Mouse (Mus musculus) midbrain, embryonic 16.5 days (tissue): Measurements from ENCODE around the gene Stard10. TPM values are rescaled to one million over a fixed set of nuclear protein-coding genes. Genes with fewer than 3 reads are reported as not detected.

Source experiments
- ATAC-seq: fragments of 200-750 bp; cut with Nextera tagmentation; 2 replicates; pipeline ENCODE4 v1.8.0; 2017; ENCODE audit warnings: moderate TSS enrichment
- H3K27ac ChIP-seq: fragments of 300-500 bp; sonication (generic); 2 replicates; pipeline ENCODE4 v1.5.1; 2014; ENCODE audit warnings: mild to moderate bottlenecking, low read length, mixed read lengths
- H3K27me3 ChIP-seq: fragments of 300-500 bp; sonication (generic); 2 replicates; pipeline ENCODE4 v1.6.1; 2014; ENCODE audit warnings: low read depth, low read length, mixed read lengths; ENCODE audit not compliant: control insufficient read depth, insufficient read depth
- H3K36me3 ChIP-seq: fragments of 300-500 bp; sonication (generic); 2 replicates; pipeline ENCODE4 v1.6.1; 2014; ENCODE audit warnings: mild to moderate bottlenecking, low read length, moderate library complexity, mixed read lengths; ENCODE audit not compliant: control insufficient read depth, insufficient read depth
- H3K4me1 ChIP-seq: fragments of 300-500 bp; sonication (generic); 2 replicates; pipeline ENCODE4 v1.6.1; 2014; ENCODE audit warnings: mild to moderate bottlenecking, low read length, mixed read lengths; ENCODE audit not compliant: control insufficient read depth, insufficient read depth
- H3K4me2 ChIP-seq: fragments of 300-500 bp; sonication (generic); 2 replicates; pipeline ENCODE4 v1.6.1; 2014; ENCODE audit warnings: mild to moderate bottlenecking, low read length, mixed read lengths
- H3K4me3 ChIP-seq: fragments of 300-500 bp; sonication (generic); 2 replicates; pipeline ENCODE4 v1.5.1; 2014; ENCODE audit warnings: low read depth, mild to moderate bottlenecking, low read length, moderate library complexity, mixed read lengths
- H3K9ac ChIP-seq: fragments of 300-500 bp; sonication (generic); 2 replicates; pipeline ENCODE4 v1.6.1; 2014; ENCODE audit warnings: low read depth, low read length, mixed read lengths
- H3K9me3 ChIP-seq: fragments of 300-500 bp; sonication (generic); replicated peaks from 2 replicates; pipeline ENCODE4 v1.6.1; 2014; ENCODE audit warnings: mild to moderate bottlenecking, low read length, mixed read lengths; ENCODE audit not compliant: control insufficient read depth, poor library complexity, severe bottlenecking
- WGBS: fragments of 180-500 bp; shearing (Covaris S2); extraction: QIAGEN DNeasy Blood & Tissue Kit; methylation state at CpG from one replicate; pipeline ENCODE4 v1.1.7; 2014; 5-methylcytosine and 5-hydroxymethylcytosine counted together
- polyA plus RNA-seq: library from polyadenylated mRNA; unstranded; fragments of >200 nt; fragmentation: Nextera tagmentation; extraction: Ambion mirVana; gene quantifications from 2 replicates; pipeline ENCODE4 v1.2.1, GENCODE M21; 2015

Gene Stard10
- polyA plus RNA-seq, 1 experiment from 2014 or later, result 8.3 TPM

DNA sequence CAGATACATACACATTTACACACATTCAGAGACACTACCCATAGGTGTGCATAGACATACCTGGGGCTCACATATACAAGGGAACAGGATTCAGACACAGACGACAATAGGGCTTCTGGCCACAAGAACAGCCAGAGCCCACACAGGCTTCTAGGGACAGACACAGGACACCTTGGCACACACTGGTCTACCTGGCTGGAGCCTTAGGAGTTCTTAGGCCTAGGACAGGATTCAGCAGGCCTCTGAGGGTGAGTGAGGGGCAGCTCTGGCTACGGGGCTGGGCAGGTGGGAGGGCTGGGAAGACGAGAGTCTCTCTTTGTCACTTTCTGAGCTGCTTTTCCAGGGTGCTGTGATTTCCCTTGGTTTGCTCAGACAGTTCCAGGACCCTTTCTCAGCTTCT, 61.4 kb downstream of the Stard10 start:
- 0 out of 2 replicates have a peak overlapping the region, but pooled peaks have one; percentile 1 for H3K9ac ChIP-seq
- H3K27me3 ChIP-seq, result no peaks in the 10 kb centered on the region
- no peak for ATAC-seq
- H3K9me3 ChIP-seq, result no peaks in the 10 kb centered on the region
- no peaks in the 10 kb centered on the region for H3K36me3 ChIP-seq
- H3K4me3 ChIP-seq, result no peak overlapping the region
- H3K4me1 ChIP-seq, result peaks cover 2% of the 10 kb centered on the region; the same call in 1 of the 2 replicates
- WGBS, result 60% methylated on average over 3 of the region's 3 CpGs
- H3K4me2 ChIP-seq, result peak overlapping the region; percentile 3; the same call in 1 of the 2 replicates
- H3K27ac ChIP-seq, result no peak overlapping the region

DNA sequence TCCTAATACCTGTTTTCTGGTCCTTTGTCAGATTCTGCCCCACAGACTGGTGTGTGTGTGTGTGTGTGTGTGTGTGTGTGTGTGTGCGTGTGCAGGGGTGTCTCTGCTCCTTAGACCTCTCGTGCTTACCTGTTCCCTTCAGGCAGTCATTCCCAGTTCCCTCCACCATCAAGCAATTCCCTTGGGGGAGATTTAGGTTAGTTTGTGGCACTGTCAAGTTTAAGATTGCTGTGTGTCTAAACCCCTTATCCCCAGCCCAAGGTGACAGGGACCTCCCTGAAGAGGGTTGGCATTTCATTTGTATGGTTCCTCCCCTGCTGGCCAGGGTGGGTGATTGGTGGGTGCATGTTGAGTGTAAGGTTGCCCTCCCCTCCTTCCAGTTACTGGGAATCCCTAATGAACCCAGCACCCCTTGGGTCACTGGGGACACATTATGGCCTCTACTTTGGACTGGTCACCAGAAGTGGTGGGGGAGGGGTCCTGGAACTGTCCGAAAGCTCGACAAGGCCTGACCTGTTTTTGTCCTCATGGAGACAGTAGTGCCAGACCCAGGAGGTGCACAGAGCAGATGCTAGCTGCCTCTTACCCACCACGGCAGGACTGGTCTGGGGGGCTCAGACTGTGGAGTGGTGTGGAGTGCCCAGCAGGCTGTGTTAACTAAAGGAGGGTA, 62.0 kb downstream of the Stard10 start:
- Histone ChIP-seq H3K4me2 (no peak overlapping the region), H3K4me3 (no peak overlapping the region), H3K9me3 (no peaks in the 10 kb centered on the region), H3K36me3 (no peaks in the 10 kb centered on the region), H3K27ac (no peak overlapping the region), H3K27me3 (no peaks in the 10 kb centered on the region), H3K4me1 (peaks cover 2% of the 10 kb centered on the region; the same call in 1 of the 2 replicates), H3K9ac (no peak overlapping the region)
- ATAC-seq, result no peak
- WGBS, result 74% methylated on average over 5 of the region's 5 CpGs

DNA sequence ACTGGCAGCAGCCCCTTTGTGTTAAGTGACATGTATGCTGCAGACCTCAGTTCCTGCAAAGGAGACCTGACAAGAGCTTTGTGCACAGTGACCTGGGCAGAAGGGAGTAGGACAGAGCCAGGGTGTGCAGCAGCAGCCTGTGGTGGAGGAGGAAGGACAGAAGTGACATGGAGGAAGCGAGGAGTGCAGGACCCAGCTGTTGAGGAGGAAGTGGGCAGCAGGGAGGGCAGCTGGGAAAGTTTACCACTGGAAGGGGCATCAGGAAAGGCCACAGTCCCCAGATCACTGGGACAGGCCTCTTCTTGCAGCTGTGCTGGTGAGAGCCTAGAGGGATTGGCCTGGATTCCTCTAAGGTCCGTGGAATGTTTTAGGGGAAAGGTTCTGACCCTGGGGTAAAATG, 62.8 kb downstream of the Stard10 start:
- no peaks in the 10 kb centered on the region for H3K27me3 ChIP-seq
- H3K9ac ChIP-seq, result no peak overlapping the region
- H3K4me2 ChIP-seq, result no peak overlapping the region
- 83% methylated on average over 2 of the region's 2 CpGs for WGBS
- no peaks in the 10 kb centered on the region for H3K9me3 ChIP-seq
- H3K27ac ChIP-seq, result no peak overlapping the region
- peaks cover 2% of the 10 kb centered on the region; the same call in 1 of the 2 replicates for H3K4me1 ChIP-seq
- ATAC-seq, result no peak
- H3K36me3 ChIP-seq, result no peaks in the 10 kb centered on the region
- no peak overlapping the region for H3K4me3 ChIP-seq

DNA sequence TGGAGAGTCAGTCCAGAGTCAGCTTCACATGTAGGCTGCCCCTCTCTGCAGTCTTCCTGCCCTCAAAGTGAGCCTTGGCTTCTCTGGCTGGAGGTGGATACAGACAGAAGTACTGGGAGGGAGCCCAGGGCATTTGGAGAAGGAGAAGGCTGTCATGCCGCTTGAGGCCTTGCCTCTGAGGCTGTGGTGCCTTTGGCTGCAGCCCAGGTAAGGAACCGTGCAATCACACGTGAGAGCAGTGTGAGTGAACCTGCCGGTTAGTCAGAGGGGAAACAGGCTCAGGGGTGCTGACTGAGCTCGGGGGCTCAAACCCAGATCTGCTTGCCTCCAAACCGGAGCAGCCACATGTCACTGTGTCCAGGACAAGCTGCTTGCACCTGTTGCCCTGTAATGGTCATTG, 64.6 kb downstream of the Stard10 start:
- Histone ChIP-seq H3K4me3 (no peak overlapping the region), H3K36me3 (no peaks in the 10 kb centered on the region), H3K27ac (no peak overlapping the region), H3K4me1 (peaks cover 2% of the 10 kb centered on the region; the same call in 1 of the 2 replicates), H3K4me2 (no peak overlapping the region), H3K9me3 (no peaks in the 10 kb centered on the region), H3K27me3 (no peaks in the 10 kb centered on the region), H3K9ac (no peak overlapping the region)
- ATAC-seq, result no peak
- 78% methylated on average over 6 of the region's 6 CpGs for WGBS

DNA sequence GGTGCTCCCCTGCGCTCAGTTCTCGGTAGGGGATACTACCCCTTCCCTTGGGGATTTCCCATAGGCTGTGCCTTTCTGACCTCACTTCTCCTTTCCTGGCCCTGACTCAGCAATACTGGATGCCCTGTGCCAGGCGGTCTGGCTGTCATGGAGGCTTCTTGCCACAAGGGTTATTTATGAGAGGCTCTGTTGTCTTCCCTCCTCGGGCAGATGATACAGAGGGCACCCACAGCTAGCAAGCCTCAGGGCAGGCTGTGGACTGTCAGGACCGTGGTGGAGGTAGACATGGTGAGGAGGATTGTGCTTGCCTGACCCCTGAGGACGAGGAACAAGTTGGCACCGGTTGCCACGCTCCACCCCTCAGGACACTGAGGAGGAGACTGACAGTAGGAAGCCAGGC, 65.5 kb downstream of the Stard10 start:
- Histone ChIP-seq H3K27me3 (no peaks in the 10 kb centered on the region), H3K4me3 (no peak overlapping the region), H3K9me3 (no peaks in the 10 kb centered on the region), H3K4me1 (peaks cover 2% of the 10 kb centered on the region; the same call in 1 of the 2 replicates), H3K36me3 (no peaks in the 10 kb centered on the region), H3K27ac (no peak overlapping the region), H3K9ac (no peak overlapping the region), H3K4me2 (no peak overlapping the region)
- WGBS, result 75% methylated on average over 8 of the region's 8 CpGs
- no peak for ATAC-seq

DNA sequence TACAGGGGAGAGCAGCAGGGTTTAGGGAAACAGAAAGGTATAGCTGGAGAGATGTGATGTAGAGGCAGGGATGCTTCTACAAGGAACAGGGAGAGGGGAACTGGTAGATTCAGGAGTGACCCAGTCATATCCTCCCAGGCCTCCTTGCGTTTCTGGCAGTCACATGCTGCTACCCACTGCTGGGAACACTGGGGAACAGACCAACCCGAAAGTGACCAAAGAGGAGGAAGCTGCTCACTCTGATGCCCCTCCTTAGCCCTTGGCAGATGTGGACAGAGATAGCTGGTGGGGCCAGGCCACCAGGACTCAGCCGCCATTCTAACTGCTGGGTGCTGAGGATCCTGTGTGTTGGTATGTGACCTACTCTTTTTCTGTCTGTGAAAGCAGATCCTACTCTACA, 66.9 kb downstream of the Stard10 start:
- H3K36me3 ChIP-seq, result no peaks in the 10 kb centered on the region
- H3K27me3 ChIP-seq, result no peaks in the 10 kb centered on the region
- no peak overlapping the region for H3K27ac ChIP-seq
- H3K4me2 ChIP-seq, result no peak overlapping the region
- H3K4me3 ChIP-seq, result no peak overlapping the region
- no peaks in the 10 kb centered on the region for H3K9me3 ChIP-seq
- WGBS, result 79% methylated on average over 3 of the region's 3 CpGs
- ATAC-seq, result no peak
- H3K4me1 ChIP-seq, result no peaks in the 10 kb centered on the region
- H3K9ac ChIP-seq, result no peak overlapping the region

DNA sequence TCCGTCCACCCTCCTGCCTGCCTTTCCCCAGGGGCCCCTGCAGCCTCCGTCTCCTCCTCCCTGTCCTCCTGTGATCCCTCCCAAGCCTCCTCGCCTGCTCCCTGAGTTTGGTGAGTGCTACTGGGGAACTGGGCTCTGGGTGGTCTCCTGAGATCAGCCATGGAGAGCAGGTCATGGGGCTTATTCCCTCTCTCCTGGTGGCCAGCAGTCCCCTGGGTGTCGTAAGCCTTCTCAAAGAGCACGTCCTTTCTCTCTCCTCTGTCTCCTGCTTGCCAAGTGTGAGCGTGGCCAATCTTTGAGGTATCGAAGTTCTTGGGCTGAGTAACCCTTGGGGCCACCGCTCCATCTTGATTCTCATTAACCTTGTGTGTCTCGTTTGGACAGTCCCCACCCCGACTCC, 68.0 kb downstream of the Stard10 start:
- WGBS, result 74% methylated on average over 10 of the region's 10 CpGs
- H3K4me3 ChIP-seq, result no peak overlapping the region
- no peak overlapping the region for H3K9ac ChIP-seq
- H3K27me3 ChIP-seq, result no peaks in the 10 kb centered on the region
- H3K4me2 ChIP-seq, result no peak overlapping the region
- H3K4me1 ChIP-seq, result no peaks in the 10 kb centered on the region
- H3K9me3 ChIP-seq, result no peaks in the 10 kb centered on the region
- no peaks in the 10 kb centered on the region for H3K36me3 ChIP-seq
- no peak for ATAC-seq
- no peak overlapping the region for H3K27ac ChIP-seq

DNA sequence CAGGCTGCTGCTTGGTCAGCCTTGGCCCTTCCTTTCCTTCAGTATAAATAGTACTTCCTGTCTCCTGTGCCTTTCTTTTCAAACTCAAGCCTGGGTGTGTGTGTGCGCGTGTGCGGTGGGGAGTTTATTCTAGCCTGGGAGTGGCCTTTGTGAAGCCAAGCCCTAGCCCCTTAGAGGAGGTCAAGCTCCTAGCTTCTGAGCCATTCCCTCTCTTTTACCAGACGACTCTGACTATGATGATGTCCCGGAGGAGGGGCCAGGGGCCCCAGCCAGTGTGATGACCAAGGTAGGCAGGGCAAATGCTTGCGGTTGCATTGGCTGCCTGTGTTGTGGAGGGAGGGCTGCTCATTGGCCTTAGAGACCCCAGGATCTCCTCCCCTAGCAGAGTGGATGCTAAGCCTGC, 68.4 kb downstream of the Stard10 start:
- ATAC-seq, result no peak
- no peak overlapping the region for H3K4me3 ChIP-seq
- H3K27me3 ChIP-seq, result no peaks in the 10 kb centered on the region
- H3K9me3 ChIP-seq, result no peaks in the 10 kb centered on the region
- H3K4me1 ChIP-seq, result no peaks in the 10 kb centered on the region
- H3K27ac ChIP-seq, result no peak overlapping the region
- no peak overlapping the region for H3K9ac ChIP-seq
- H3K36me3 ChIP-seq, result no peaks in the 10 kb centered on the region
- 49% methylated on average over 6 of the region's 6 CpGs for WGBS
- no peak overlapping the region for H3K4me2 ChIP-seq

DNA sequence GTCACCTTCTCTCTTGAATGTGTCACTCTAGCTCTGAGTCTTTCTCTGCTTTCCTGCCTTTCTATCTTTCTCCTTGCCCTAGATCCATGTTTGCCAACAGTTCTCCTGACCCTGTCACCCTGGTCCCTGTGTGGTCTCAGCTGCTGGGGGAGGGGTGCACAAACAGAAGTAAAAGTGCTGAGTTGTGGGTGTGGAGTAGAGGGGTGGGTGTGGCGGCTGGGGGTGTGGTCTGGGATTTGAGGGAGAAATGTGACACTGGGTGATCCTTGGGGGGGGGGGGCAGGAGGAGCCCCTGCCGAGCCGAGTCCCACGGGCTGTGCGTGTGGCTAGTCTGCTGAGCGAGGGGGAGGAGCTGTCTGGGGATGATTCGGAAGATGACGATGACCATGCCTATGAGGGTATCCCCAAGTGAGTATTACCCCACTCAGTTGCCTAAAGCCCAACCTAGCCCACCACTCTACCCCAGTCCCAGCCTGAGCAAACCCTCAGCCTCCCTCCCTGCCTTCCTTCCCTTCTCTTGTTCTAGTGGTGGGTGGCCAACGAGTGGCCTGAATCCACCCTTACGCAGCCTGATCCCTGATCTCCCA, 69.1 kb downstream of the Stard10 start:
- H3K27ac ChIP-seq, result no peak overlapping the region
- no peaks in the 10 kb centered on the region for H3K9me3 ChIP-seq
- no peak overlapping the region for H3K9ac ChIP-seq
- no peaks in the 10 kb centered on the region for H3K4me1 ChIP-seq
- no peak overlapping the region for H3K4me2 ChIP-seq
- no peaks in the 10 kb centered on the region for H3K36me3 ChIP-seq
- 76% methylated on average over 9 of the region's 10 CpGs for WGBS
- H3K4me3 ChIP-seq, result no peak overlapping the region
- no peak for ATAC-seq
- H3K27me3 ChIP-seq, result no peaks in the 10 kb centered on the region
